Mouse (Mus musculus): Measurements from ENCODE around the gene Kdm1b.

GRCm38 (mm10) chr13:46997355-46997754 lies 45.9 kb upstream of the Kdm1b start:
- TF ChIP-seq CTCF (IDR thresholded peaks at IDR 0.05; ENCODE audit: control insufficient read depth, insufficient read depth, insufficient read length) = no peak
- no peak for TF ChIP-seq MAX (IDR thresholded peaks at IDR 0.05)
- no peak for TF ChIP-seq CEBPB (IDR thresholded peaks at IDR 0.05; ENCODE audit: low read depth)
